Mouse (Mus musculus) stomach, postnatal 0 days (tissue): Measurements from ENCODE around the gene Gm21987. TPM values are rescaled to one million over a fixed set of nuclear protein-coding genes. Genes with fewer than 3 reads are reported as not detected.

Experiments
- ATAC-seq: fragments of 200-750 bp; cut with Nextera tagmentation; 2 replicates; pipeline ENCODE4 v1.8.0; 2017; ENCODE audit not compliant: low FRiP score, low TSS enrichment
- DNase-seq: peaks from one replicate; pipeline ENCODE4 v3.0.0-alpha.2; 2016; ENCODE audit warnings: low spot score
- H3K27ac ChIP-seq: fragments of 300-500 bp; sonication (generic); replicated peaks from 2 replicates; pipeline ENCODE4 v1.5.1; 2014; ENCODE audit warnings: mild to moderate bottlenecking, control low read depth
- H3K27me3 ChIP-seq: fragments of 300-500 bp; sonication (generic); 2 replicates; pipeline ENCODE4 v1.6.1; 2014; ENCODE audit warnings: low read length; ENCODE audit not compliant: control insufficient read depth, insufficient read depth
- H3K36me3 ChIP-seq: fragments of 300-500 bp; sonication (generic); 2 replicates; pipeline ENCODE4 v1.6.1; 2014; ENCODE audit warnings: low read length, mixed read lengths; ENCODE audit not compliant: control insufficient read depth, insufficient read depth
- H3K4me1 ChIP-seq: fragments of 300-500 bp; sonication (generic); replicated peaks from 2 replicates; pipeline ENCODE4 v1.6.1; 2014; ENCODE audit warnings: antibody characterized with exemption; ENCODE audit not compliant: control insufficient read depth, insufficient read depth
- H3K4me2 ChIP-seq: fragments of 300-500 bp; sonication (generic); replicated peaks from 2 replicates; pipeline ENCODE4 v1.6.1; 2014; ENCODE audit warnings: low read depth, mild to moderate bottlenecking, control low read depth, moderate library complexity
- H3K4me3 ChIP-seq: fragments of 300-500 bp; sonication (generic); 2 replicates; pipeline ENCODE4 v1.5.1; 2014; ENCODE audit warnings: low read depth, low read length, control low read depth
- H3K9ac ChIP-seq: fragments of 300-500 bp; sonication (generic); 2 replicates; pipeline ENCODE4 v1.6.1; 2014; ENCODE audit warnings: mild to moderate bottlenecking, low read length, control low read depth, mixed read lengths
- H3K9me3 ChIP-seq: fragments of 300-500 bp; sonication (generic); 2 replicates; pipeline ENCODE4 v1.6.1; 2016; ENCODE audit warnings: low read length; ENCODE audit not compliant: control insufficient read depth
- CTCF ChIP-seq: IDR thresholded peaks from 2 replicates; pipeline ENCODE4 v1.5.1; 2016; ENCODE audit warnings: antibody characterized with exemption, low read depth, mild to moderate bottlenecking, moderate library complexity
- EP300 ChIP-seq: optimal IDR thresholded peaks from 2 replicates; pipeline ENCODE3; 2016; ENCODE audit warnings: antibody characterized with exemption
- WGBS: fragments of 180-500 bp; shearing (Covaris S2); extraction: QIAGEN DNeasy Blood & Tissue Kit; methylation state at CpG from one replicate; pipeline ENCODE4 v1.1.7; 2014; 5-methylcytosine and 5-hydroxymethylcytosine counted together
- polyA plus RNA-seq: library from polyadenylated mRNA; unstranded; fragments of >200 nt; fragmentation: Nextera tagmentation; extraction: Ambion mirVana; gene quantifications from 2 replicates; pipeline ENCODE4 v1.2.1, GENCODE M21; 2015

Gene Gm21987
- polyA plus RNA-seq, 1 experiment from 2014 or later, result not detected

DNA sequence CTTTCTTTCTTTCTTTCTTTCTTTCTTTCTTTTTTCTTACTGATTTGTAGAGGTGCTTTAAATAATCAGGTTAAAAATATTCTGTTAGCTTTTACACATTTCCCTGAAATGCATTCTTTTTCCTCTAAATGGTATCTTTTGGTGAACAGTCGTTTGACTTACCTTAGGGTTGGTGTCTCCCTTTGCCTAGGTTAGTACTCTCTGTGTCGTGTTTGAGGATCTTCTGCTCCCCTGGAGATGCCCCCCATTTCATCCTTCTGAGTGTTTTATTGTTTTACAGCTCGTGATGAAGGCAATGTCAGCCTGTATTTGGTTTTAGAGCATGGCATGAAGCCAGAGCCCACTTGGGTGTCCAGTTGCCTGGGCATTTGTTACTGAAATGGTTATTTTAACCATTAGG lies 32.7 kb downstream of the Gm21987 start:
- Histone ChIP-seq H3K27me3 (no peaks in the 10 kb centered on the region), H3K4me2 (no peak overlapping the region), H3K36me3 (no peaks in the 10 kb centered on the region), H3K4me3 (no peak overlapping the region), H3K4me1 (no peaks in the 10 kb centered on the region), H3K9ac (no peak overlapping the region), H3K9me3 (no peaks in the 10 kb centered on the region), H3K27ac (no peak overlapping the region)
- DNase-seq (no peak), ATAC-seq (no peak)
- TF ChIP-seq EP300 (no peak), CTCF (no peak)
- WGBS, result 41% methylated on average over 3 of the region's 3 CpGs

GRCm38 (mm10) chr16:38379926-38380325 lies 33.1 kb downstream of the Gm21987 start:
- H3K4me2 ChIP-seq, result no peak overlapping the region
- no peaks in the 10 kb centered on the region for H3K4me1 ChIP-seq
- H3K9me3 ChIP-seq, result no peaks in the 10 kb centered on the region
- no peak overlapping the region for H3K9ac ChIP-seq
- no peak for DNase-seq
- H3K4me3 ChIP-seq, result no peak overlapping the region
- H3K36me3 ChIP-seq, result no peaks in the 10 kb centered on the region
- TF ChIP-seq EP300 (no peak), CTCF (no peak)
- 92% methylated on average over 3 of the region's 3 CpGs for WGBS
- no peak for ATAC-seq
- H3K27me3 ChIP-seq, result no peaks in the 10 kb centered on the region
- H3K27ac ChIP-seq, result no peak overlapping the region

- Histone ChIP-seq H3K4me3 (no peak overlapping the region), H3K9me3 (no peaks in the 10 kb centered on the region), H3K9ac (no peak overlapping the region), H3K27ac (no peak overlapping the region), H3K4me2 (no peak overlapping the region), H3K4me1 (no peaks in the 10 kb centered on the region), H3K27me3 (no peaks in the 10 kb centered on the region), H3K36me3 (no peaks in the 10 kb centered on the region)
- ATAC-seq (no peak), DNase-seq (no peak)
- no peak for TF ChIP-seq CTCF
- TF ChIP-seq EP300, result no peak
- 86% methylated on average over 2 of the region's 2 CpGs for WGBS
These were observed 36.8 kb downstream of the Gm21987 start for GRCm38 (mm10) chr16:38383683-38384082.

- H3K27me3 ChIP-seq, result no peaks in the 10 kb centered on the region
- 76% methylated on average over 6 of the region's 6 CpGs for WGBS
- no peaks in the 10 kb centered on the region for H3K4me1 ChIP-seq
- H3K4me2 ChIP-seq, result no peak overlapping the region
- DNase-seq (no peak), ATAC-seq (no peak)
- H3K9ac ChIP-seq, result no peak overlapping the region
- H3K4me3 ChIP-seq, result no peak overlapping the region
- no peak overlapping the region for H3K27ac ChIP-seq
- H3K9me3 ChIP-seq, result no peaks in the 10 kb centered on the region
- TF ChIP-seq EP300 (no peak), CTCF (no peak)
- H3K36me3 ChIP-seq, result no peaks in the 10 kb centered on the region
These were observed 38.4 kb downstream of the Gm21987 start for GRCm38 (mm10) chr16:38385184-38385634.

DNA sequence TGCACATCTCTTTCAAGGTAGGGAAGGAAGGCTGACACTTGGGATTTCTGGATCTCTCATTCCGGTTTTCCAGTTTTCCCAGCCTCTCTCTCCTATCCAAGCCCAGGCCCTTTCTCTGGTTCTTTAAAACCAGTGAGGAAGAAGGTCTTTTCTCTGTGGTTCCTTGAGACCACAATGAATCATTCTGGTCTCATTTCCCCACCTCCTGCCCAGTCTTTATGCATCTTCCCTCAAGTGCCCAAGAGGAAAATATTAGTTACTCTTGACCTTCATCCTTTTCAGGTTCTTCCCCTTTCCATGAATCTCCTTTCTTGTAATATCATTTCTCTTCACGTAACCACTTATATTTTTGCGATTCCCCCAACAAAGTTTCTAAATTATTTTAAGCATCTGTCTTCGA lies 38.9 kb downstream of the Gm21987 start:
- Histone ChIP-seq H3K4me1 (no peaks in the 10 kb centered on the region), H3K9ac (no peak overlapping the region), H3K9me3 (no peaks in the 10 kb centered on the region), H3K4me3 (no peak overlapping the region), H3K27me3 (no peaks in the 10 kb centered on the region), H3K27ac (no peak overlapping the region), H3K4me2 (no peak overlapping the region), H3K36me3 (no peaks in the 10 kb centered on the region)
- 89% methylated on average over 4 of the region's 4 CpGs for WGBS
- no peak for DNase-seq
- ATAC-seq, result no peak
- no peak for TF ChIP-seq CTCF
- TF ChIP-seq EP300, result no peak

GRCm38 (mm10) chr16:38387389-38387788 lies 40.5 kb downstream of the Gm21987 start:
- no peak overlapping the region for H3K27ac ChIP-seq
- no peak overlapping the region for H3K4me2 ChIP-seq
- 84% methylated on average over 6 of the region's 6 CpGs for WGBS
- no peak overlapping the region for H3K4me3 ChIP-seq
- no peaks in the 10 kb centered on the region for H3K9me3 ChIP-seq
- H3K27me3 ChIP-seq, result no peaks in the 10 kb centered on the region
- H3K36me3 ChIP-seq, result no peaks in the 10 kb centered on the region
- H3K9ac ChIP-seq, result no peak overlapping the region
- ATAC-seq, result no peak
- no peak for TF ChIP-seq CTCF
- no peak for TF ChIP-seq EP300
- no peaks in the 10 kb centered on the region for H3K4me1 ChIP-seq
- DNase-seq, result no peak
